Mouse (Mus musculus) hindbrain, embryonic 11.5 days (tissue): ENCODE measurements around the gene Usp37. TPM values are rescaled to one million over a fixed set of nuclear protein-coding genes. Genes with fewer than 3 reads are reported as not detected.

Experiments
- ATAC-seq: fragments of 200-750 bp; cut with Nextera tagmentation; 2 replicates; pipeline ENCODE4 v1.8.0; 2017; ENCODE audit warnings: mild to moderate bottlenecking, moderate TSS enrichment, moderate library complexity; ENCODE audit not compliant: low FRiP score
- DNase-seq: peaks from one replicate; pipeline ENCODE4 v3.0.0-alpha.2; 2015; ENCODE audit warnings: low spot score
- H3K27ac ChIP-seq: fragments of 300-500 bp; sonication (generic); 2 replicates; pipeline ENCODE4 v1.5.1; 2014; ENCODE audit warnings: mild to moderate bottlenecking, low read depth, low read length
- H3K27me3 ChIP-seq: fragments of 300-500 bp; sonication (generic); 2 replicates; pipeline ENCODE4 v1.6.1; 2014; ENCODE audit warnings: mild to moderate bottlenecking, low read length, moderate library complexity, mixed read lengths; ENCODE audit not compliant: control insufficient read depth, insufficient read depth
- H3K36me3 ChIP-seq: fragments of 300-500 bp; sonication (generic); 2 replicates; pipeline ENCODE4 v1.6.1; 2014; ENCODE audit warnings: mild to moderate bottlenecking, low read length, moderate library complexity, mixed read lengths; ENCODE audit not compliant: control insufficient read depth, insufficient read depth
- H3K4me1 ChIP-seq: fragments of 300-500 bp; sonication (generic); replicated peaks from 2 replicates; pipeline ENCODE4 v1.6.1; 2014; ENCODE audit warnings: low read length, mixed read lengths; ENCODE audit not compliant: control insufficient read depth, insufficient read depth
- H3K4me2 ChIP-seq: fragments of 300-500 bp; sonication (generic); replicated peaks from 2 replicates; pipeline ENCODE4 v1.6.1; 2014; ENCODE audit warnings: mild to moderate bottlenecking, low read depth, low read length
- H3K4me3 ChIP-seq: fragments of 300-500 bp; sonication (generic); 2 replicates; pipeline ENCODE4 v1.5.1; 2014; ENCODE audit warnings: low read depth, low read length
- H3K9ac ChIP-seq: fragments of 300-500 bp; sonication (generic); 2 replicates; pipeline ENCODE4 v1.6.1; 2014; ENCODE audit warnings: low read depth, low read length
- H3K9me3 ChIP-seq: fragments of 300-500 bp; sonication (generic); 2 replicates; pipeline ENCODE4 v1.6.1; 2016; ENCODE audit warnings: low read length; ENCODE audit not compliant: control insufficient read depth
- WGBS: fragments of 180-500 bp; shearing (Covaris S2); extraction: QIAGEN DNeasy Blood & Tissue Kit; methylation state at CpG from one replicate; pipeline ENCODE4 v1.1.7; 2014; 5-methylcytosine and 5-hydroxymethylcytosine counted together
- polyA plus RNA-seq: library from polyadenylated mRNA; unstranded; fragments of >200 nt; fragmentation: Nextera tagmentation; extraction: Ambion mirVana; gene quantifications from 2 replicates; pipeline ENCODE4 v1.2.1, GENCODE M21; 2014

The Usp37 gene
- polyA plus RNA-seq, 1 experiment from 2014 or later, result 45.8 TPM

GRCm38 (mm10) chr1:74390924-74391748, 152.9 kb downstream of the Usp37 start, which contains the start of gene Ctdsp1:
Gene Ctdsp1 (plus strand): TSS chr1:74391509.
- H3K4me3 ChIP-seq, result peak within 1 kb of the TSS; percentile 91
- H3K27me3 ChIP-seq, result no peaks in the 10 kb centered on the region; the same call in 1 of the 2 replicates
- 2% methylated on average over 38 of the region's 51 CpGs for WGBS
- DNase-seq (peak; percentile 97), ATAC-seq (peak; percentile 78)
- peak within 1 kb of the TSS; percentile 97 for H3K4me2 ChIP-seq
- peak within 1 kb of the TSS; percentile 88 for H3K9ac ChIP-seq
- H3K9me3 ChIP-seq, result no peaks in the 10 kb centered on the region
- H3K27ac ChIP-seq, result peak within 1 kb of the TSS; percentile 88
- peaks cover 6% of the 10 kb centered on the region for H3K4me1 ChIP-seq
- H3K36me3 ChIP-seq, result peaks cover 2% of the 10 kb centered on the region; the same call in 1 of the 2 replicates

GRCm38 (mm10) chr1:74390287-74390906, 153.7 kb downstream of the Usp37 start:
- DNase-seq (peak; percentile 76), ATAC-seq (no peak)
- Histone ChIP-seq H3K4me2 (peak overlapping the region; percentile 35), H3K9me3 (no peaks in the 10 kb centered on the region), H3K27me3 (no peaks in the 10 kb centered on the region; the same call in 1 of the 2 replicates), H3K4me3 (peak overlapping the region; percentile 91; the same call in 1 of the 2 replicates), H3K9ac (no peak overlapping the region), H3K36me3 (peaks cover 2% of the 10 kb centered on the region; the same call in 1 of the 2 replicates), H3K27ac (no peak overlapping the region), H3K4me1 (peaks cover 6% of the 10 kb centered on the region)
- 9% methylated on average over 21 of the region's 21 CpGs for WGBS

- H3K27ac ChIP-seq, result no peak overlapping the region
- no peaks in the 10 kb centered on the region for H3K9me3 ChIP-seq
- H3K4me3 ChIP-seq, result peak overlapping the region; percentile 12; the same call in 1 of the 2 replicates
- no peaks in the 10 kb centered on the region; the same call in 1 of the 2 replicates for H3K27me3 ChIP-seq
- ATAC-seq (no peak), DNase-seq (peak; percentile 29)
- H3K4me1 ChIP-seq, result peaks cover 6% of the 10 kb centered on the region
- peaks cover 2% of the 10 kb centered on the region; the same call in 1 of the 2 replicates for H3K36me3 ChIP-seq
- no peak overlapping the region for H3K9ac ChIP-seq
- peak overlapping the region; percentile 35 for H3K4me2 ChIP-seq
- 3% methylated on average over 29 of the region's 29 CpGs for WGBS
These were observed 154.2 kb downstream of the Usp37 start for GRCm38 (mm10) chr1:74389831-74390286.

- WGBS, result 77% methylated on average over 7 of the region's 7 CpGs
These were observed 155.6 kb downstream of the Usp37 start for GRCm38 (mm10) chr1:74388398-74388920.

GRCm38 (mm10) chr1:74387386-74387988, 156.6 kb downstream of the Usp37 start:
- ATAC-seq (no peak), DNase-seq (peak; percentile 35)
- Histone ChIP-seq H3K4me3 (peak overlapping the region; percentile 52), H3K4me1 (peaks cover 3% of the 10 kb centered on the region), H3K27ac (peak overlapping the region; percentile 84; the same call in 1 of the 2 replicates), H3K4me2 (0 out of 2 replicates have a peak overlapping the region, but pooled peaks have one; percentile 57), H3K9me3 (no peaks in the 10 kb centered on the region), H3K36me3 (no peaks in the 10 kb centered on the region), H3K9ac (no peak overlapping the region), H3K27me3 (no peaks in the 10 kb centered on the region; the same call in 1 of the 2 replicates)
- WGBS, result 50% methylated on average over 15 of the region's 15 CpGs

More at GRCm38 (mm10) chr1:74388398-74388920, 155.6 kb downstream of the Usp37 start:
- no peaks in the 10 kb centered on the region for H3K9me3 ChIP-seq
- no peak for DNase-seq
- no peak overlapping the region for H3K4me3 ChIP-seq
- peaks cover 6% of the 10 kb centered on the region for H3K4me1 ChIP-seq
- H3K9ac ChIP-seq, result no peak overlapping the region
- H3K27me3 ChIP-seq, result no peaks in the 10 kb centered on the region; the same call in 1 of the 2 replicates
- no peaks in the 10 kb centered on the region for H3K36me3 ChIP-seq
- no peak for ATAC-seq
- no peak overlapping the region for H3K4me2 ChIP-seq
- no peak overlapping the region for H3K27ac ChIP-seq

- H3K9me3 ChIP-seq, result no peaks in the 10 kb centered on the region
- peak overlapping the region; percentile 65 for H3K9ac ChIP-seq
- H3K27ac ChIP-seq, result peak overlapping the region; percentile 84
- H3K36me3 ChIP-seq, result no peaks in the 10 kb centered on the region
- WGBS, result under 1% methylated on average over 26 of the region's 26 CpGs
- peaks cover 3% of the 10 kb centered on the region; the same call in 1 of the 2 replicates for H3K4me1 ChIP-seq
- H3K4me2 ChIP-seq, result peak overlapping the region; percentile 57
- ATAC-seq (peak; percentile 86), DNase-seq (peak; percentile 97)
- no peaks in the 10 kb centered on the region; the same call in 1 of the 2 replicates for H3K27me3 ChIP-seq
- peak overlapping the region; percentile 52 for H3K4me3 ChIP-seq
These were observed 157.2 kb downstream of the Usp37 start for GRCm38 (mm10) chr1:74386714-74387385.

- Histone ChIP-seq H3K4me2 (peak overlapping the region; percentile 57), H3K9ac (peak overlapping the region; percentile 65), H3K4me1 (peaks cover 3% of the 10 kb centered on the region; the same call in 1 of the 2 replicates), H3K9me3 (no peaks in the 10 kb centered on the region), H3K36me3 (no peaks in the 10 kb centered on the region), H3K27me3 (no peaks in the 10 kb centered on the region; the same call in 1 of the 2 replicates), H3K27ac (peak overlapping the region; percentile 84), H3K4me3 (peak overlapping the region; percentile 52)
- DNase-seq (no peak), ATAC-seq (no peak)
- WGBS, result 57% methylated on average over 7 of the region's 10 CpGs
These were observed 157.7 kb downstream of the Usp37 start for GRCm38 (mm10) chr1:74386363-74386713.
